Mouse (Mus musculus): ENCODE measurements around the gene Tmem219. TPM values are rescaled to one million over a fixed set of nuclear protein-coding genes. Genes with fewer than 3 reads are reported as not detected.

Tmem219 gene
- polyA plus RNA-seq, 1 experiment from 2014 or later = 20.0 TPM

DNA sequence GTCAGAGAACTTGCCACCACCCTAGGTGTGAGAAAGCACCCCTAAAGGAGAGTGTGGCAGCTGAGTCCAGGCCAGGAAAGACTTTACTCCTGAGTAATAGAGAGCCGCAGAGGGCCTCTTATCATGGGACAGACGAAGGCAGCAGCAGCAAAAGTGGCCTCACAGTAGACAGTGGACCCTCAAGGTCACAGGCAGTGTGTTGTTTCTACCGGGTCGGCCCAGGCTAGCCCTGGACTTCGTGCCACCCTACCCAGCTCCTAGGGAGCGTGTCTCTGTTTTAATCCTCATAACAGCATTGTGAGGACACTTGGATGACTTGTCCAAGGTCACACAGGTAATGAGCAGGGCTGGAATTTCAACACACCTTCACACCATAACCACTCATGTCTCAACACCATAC is 72.6 kb downstream of the Tmem219 start:
- 98% methylated on average over 6 of the region's 6 CpGs for WGBS

DNA sequence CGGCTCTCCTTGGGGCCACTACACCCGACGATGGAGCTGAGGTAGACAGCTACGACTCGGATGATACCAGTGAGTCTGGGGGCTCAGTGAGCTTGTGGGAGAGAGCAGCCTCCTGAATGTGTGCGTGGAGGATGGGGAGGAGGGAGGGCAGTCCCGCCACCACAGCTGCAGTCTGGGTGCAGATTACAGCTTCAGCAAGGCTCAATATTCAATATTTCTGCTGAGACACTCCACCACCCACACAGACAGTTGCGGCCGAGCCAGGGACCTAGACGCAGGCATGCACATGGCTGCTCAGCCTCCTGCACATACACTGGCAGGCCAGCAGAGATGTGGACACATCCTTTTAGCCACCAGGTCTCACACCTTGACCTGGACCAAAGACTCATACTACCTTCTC is 73.9 kb downstream of the Tmem219 start:
- DNase-seq (ENCODE audit: low spot score) (no peak), ATAC-seq (ENCODE audit: insufficient read depth, low FRiP score, low TSS enrichment) (no peak)
- Histone ChIP-seq H3K36me3 (ENCODE audit: control insufficient read depth, insufficient read depth, low read length) (peaks cover 9% of the 10 kb centered on the region), H3K4me3 (ENCODE audit: low read depth, low read length) (peak overlapping the region; percentile 60; the same call in 1 of the 2 replicates), H3K4me2 (ENCODE audit: low read depth) (peak overlapping the region; percentile 100), H3K4me1 (ENCODE audit: control insufficient read depth, insufficient read depth, low read length) (peaks cover 12% of the 10 kb centered on the region), H3K27me3 (ENCODE audit: control insufficient read depth, insufficient read depth, low read length) (peaks cover 15% of the 10 kb centered on the region), H3K9ac (ENCODE audit: low read length) (peak overlapping the region; percentile 65), H3K27ac (ENCODE audit: low read depth, low read length) (no peak overlapping the region), H3K9me3 (ENCODE audit: control insufficient read depth, low read length) (no peaks in the 10 kb centered on the region)
- WGBS = 22% methylated on average over 10 of the region's 10 CpGs

More for the DNA sequence above, 72.6 kb downstream of the Tmem219 start:
- H3K27me3 ChIP-seq (ENCODE audit: control insufficient read depth, insufficient read depth, low read length) = peaks cover 15% of the 10 kb centered on the region
- H3K4me3 ChIP-seq (ENCODE audit: low read depth, low read length) = no peak overlapping the region
- peaks cover 9% of the 10 kb centered on the region for H3K36me3 ChIP-seq (ENCODE audit: control insufficient read depth, insufficient read depth, low read length)
- DNase-seq (ENCODE audit: low spot score) (no peak), ATAC-seq (ENCODE audit: insufficient read depth, low FRiP score, low TSS enrichment) (no peak)
- no peak overlapping the region for H3K9ac ChIP-seq (ENCODE audit: low read length)
- no peak overlapping the region for H3K4me2 ChIP-seq (ENCODE audit: low read depth)
- no peaks in the 10 kb centered on the region for H3K9me3 ChIP-seq (ENCODE audit: control insufficient read depth, low read length)
- peaks cover 12% of the 10 kb centered on the region for H3K4me1 ChIP-seq (ENCODE audit: control insufficient read depth, insufficient read depth, low read length)
- H3K27ac ChIP-seq (ENCODE audit: low read depth, low read length) = no peak overlapping the region

DNA sequence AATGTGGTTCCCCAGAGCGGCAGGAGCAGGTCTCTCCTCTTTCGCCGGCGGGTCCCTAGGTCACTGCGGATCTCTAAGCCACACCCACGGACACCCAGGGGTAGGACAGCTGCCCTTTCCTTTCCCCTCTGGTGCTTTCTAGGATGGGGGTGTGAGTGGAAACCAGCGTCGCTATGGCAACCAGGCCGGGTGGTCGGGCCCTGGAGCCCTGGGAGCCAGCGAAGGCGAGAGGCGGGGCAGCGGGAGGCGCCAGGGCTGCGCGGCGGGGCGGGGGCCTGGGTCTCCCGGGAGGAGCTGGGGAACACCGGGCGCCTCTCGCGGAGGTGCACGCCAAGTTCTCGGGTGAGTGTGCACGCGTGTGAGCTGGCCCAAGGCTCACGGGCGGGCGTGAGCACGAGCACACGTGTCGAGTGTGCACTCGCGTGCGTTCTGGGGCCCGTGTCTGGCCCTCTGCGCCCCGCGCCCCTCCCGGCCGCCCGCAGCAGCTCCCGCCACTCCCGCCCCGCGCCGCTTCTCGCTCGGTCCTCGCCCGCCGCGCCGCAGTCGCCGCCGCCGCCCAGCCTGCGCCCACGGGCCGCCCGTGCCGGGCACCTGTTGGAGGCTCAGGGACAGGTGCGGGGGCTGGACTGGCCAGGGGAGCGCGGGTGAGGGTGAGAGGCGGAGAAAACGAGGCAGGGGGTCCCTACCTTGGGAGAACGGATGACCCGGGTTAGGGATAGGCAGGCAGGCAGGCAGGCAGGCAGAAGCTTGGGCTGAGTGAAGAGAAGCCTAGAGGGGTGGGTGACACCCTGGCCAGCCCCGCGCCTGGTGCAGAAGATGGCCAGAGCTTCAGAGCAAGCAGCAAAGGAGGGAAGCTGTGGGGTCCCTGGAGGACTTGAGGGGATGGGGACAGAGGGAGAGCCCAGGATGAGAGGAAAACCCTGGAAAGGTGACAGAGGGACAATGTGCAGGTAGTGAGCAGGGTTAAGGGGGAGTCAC is 75.0 kb downstream of the Tmem219 start:
- Histone ChIP-seq H3K9me3 (ENCODE audit: control insufficient read depth, low read length) (no peaks in the 10 kb centered on the region), H3K27me3 (ENCODE audit: control insufficient read depth, insufficient read depth, low read length) (peaks cover 15% of the 10 kb centered on the region), H3K4me1 (ENCODE audit: control insufficient read depth, insufficient read depth, low read length) (peaks cover 12% of the 10 kb centered on the region), H3K4me2 (ENCODE audit: low read depth) (peak overlapping the region; percentile 100), H3K27ac (ENCODE audit: low read depth, low read length) (no peak overlapping the region), H3K36me3 (ENCODE audit: control insufficient read depth, insufficient read depth, low read length) (peaks cover 6% of the 10 kb centered on the region; the same call in 1 of the 2 replicates), H3K9ac (ENCODE audit: low read length) (peak overlapping the region; percentile 65), H3K4me3 (ENCODE audit: low read depth, low read length) (peak overlapping the region; percentile 60)
- ATAC-seq (ENCODE audit: insufficient read depth, low FRiP score, low TSS enrichment) = peak; percentile 56
- DNase-seq (ENCODE audit: low spot score) = peak; percentile 75
- WGBS = under 1% methylated on average over 48 of the region's 74 CpGs

DNA sequence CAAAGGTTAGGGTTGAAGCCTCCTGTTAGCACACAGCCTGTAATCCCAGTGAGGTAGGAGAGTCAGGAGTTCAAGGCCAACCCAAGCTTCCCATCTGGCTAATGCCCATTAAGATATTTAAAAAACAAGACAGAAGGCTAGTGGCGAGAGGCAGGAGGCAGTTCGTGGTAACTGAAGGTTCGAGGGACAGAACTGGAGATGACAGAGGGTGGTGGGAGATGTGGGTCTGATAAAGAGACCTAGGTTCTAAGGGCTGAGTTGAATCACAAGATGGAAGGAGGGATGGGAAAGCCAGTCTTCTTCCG is 75.6 kb downstream of the Tmem219 start, which contains the start of gene Doc2a:
TSS of gene Doc2a (plus strand) at position 301 of the 305 bp plus-strand sequence.
- 16% methylated on average over 4 of the region's 4 CpGs for WGBS
- no peak for ATAC-seq (ENCODE audit: insufficient read depth, low FRiP score, low TSS enrichment)
- DNase-seq (ENCODE audit: low spot score) = no peak

DNA sequence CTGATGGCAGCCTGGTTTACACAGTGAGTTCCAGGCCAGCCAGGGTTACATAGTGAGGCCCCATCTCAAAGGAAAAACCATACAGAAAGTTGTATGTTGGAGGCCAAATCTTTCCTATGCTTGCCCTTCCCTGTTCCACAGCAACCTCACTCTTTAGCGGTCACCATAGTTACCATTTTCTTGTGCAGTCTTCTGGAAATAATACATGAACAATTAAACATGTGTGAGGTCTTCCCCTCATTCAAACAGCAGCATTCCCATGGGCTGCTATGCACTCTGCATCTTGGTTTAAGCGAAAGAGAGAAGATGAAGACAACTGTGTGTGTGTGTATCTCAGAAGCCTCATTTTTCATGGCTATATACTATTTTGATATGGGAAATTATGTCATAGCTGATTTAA is 77.2 kb downstream of the Tmem219 start:
- Histone ChIP-seq H3K9me3 (ENCODE audit: control insufficient read depth, low read length) (no peaks in the 10 kb centered on the region), H3K27me3 (ENCODE audit: control insufficient read depth, insufficient read depth, low read length) (peaks cover 15% of the 10 kb centered on the region), H3K4me3 (ENCODE audit: low read depth, low read length) (no peak overlapping the region), H3K4me2 (ENCODE audit: low read depth) (no peak overlapping the region), H3K27ac (ENCODE audit: low read depth, low read length) (no peak overlapping the region), H3K4me1 (ENCODE audit: control insufficient read depth, insufficient read depth, low read length) (peaks cover 12% of the 10 kb centered on the region), H3K9ac (ENCODE audit: low read length) (no peak overlapping the region), H3K36me3 (ENCODE audit: control insufficient read depth, insufficient read depth, low read length) (no peaks in the 10 kb centered on the region)
- no peak for ATAC-seq (ENCODE audit: insufficient read depth, low FRiP score, low TSS enrichment)
- no peak for DNase-seq (ENCODE audit: low spot score)
- 59% methylated on average over 2 of the region's 2 CpGs for WGBS

More for the DNA sequence above, 75.6 kb downstream of the Tmem219 start, which contains the start of gene Doc2a:
- Histone ChIP-seq H3K36me3 (ENCODE audit: control insufficient read depth, insufficient read depth, low read length) (0 out of 2 replicates have a peak, but pooled peaks cover 3% of the 10 kb centered on the region), H3K4me3 (ENCODE audit: low read depth, low read length) (peak within 1 kb of the TSS; percentile 60), H3K9ac (ENCODE audit: low read length) (peak within 1 kb of the TSS; percentile 65), H3K4me1 (ENCODE audit: control insufficient read depth, insufficient read depth, low read length) (peaks cover 12% of the 10 kb centered on the region), H3K27me3 (ENCODE audit: control insufficient read depth, insufficient read depth, low read length) (peaks cover 15% of the 10 kb centered on the region), H3K9me3 (ENCODE audit: control insufficient read depth, low read length) (no peaks in the 10 kb centered on the region), H3K4me2 (ENCODE audit: low read depth) (peak within 1 kb of the TSS; percentile 100), H3K27ac (ENCODE audit: low read depth, low read length) (no peak within 1 kb of the TSS)

DNA sequence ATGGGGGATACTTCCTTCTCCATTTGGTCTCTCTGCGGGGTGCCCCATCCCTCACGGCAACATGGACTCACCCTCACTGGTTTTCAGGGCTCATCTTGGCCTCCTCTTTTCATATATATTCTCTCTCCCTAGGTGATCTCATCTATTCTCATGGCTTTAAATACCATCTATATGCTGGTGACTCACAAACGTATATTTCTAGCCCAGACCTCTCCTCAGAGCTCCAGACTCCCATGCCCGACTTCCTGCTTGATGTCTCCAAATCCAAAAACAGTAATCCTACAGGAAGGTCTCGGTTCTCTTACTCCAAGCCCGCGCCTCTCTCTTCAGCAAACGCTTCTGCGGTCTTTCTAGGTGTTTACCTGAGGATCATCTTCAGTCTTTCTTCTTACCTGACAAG is 79.4 kb downstream of the Tmem219 start:
- H3K9ac ChIP-seq (ENCODE audit: low read length) = no peak overlapping the region
- 88% methylated on average over 9 of the region's 9 CpGs for WGBS
- no peak for ATAC-seq (ENCODE audit: insufficient read depth, low FRiP score, low TSS enrichment)
- H3K27ac ChIP-seq (ENCODE audit: low read depth, low read length) = no peak overlapping the region
- peaks cover 7% of the 10 kb centered on the region for H3K4me1 ChIP-seq (ENCODE audit: control insufficient read depth, insufficient read depth, low read length)
- H3K4me3 ChIP-seq (ENCODE audit: low read depth, low read length) = no peak overlapping the region
- H3K9me3 ChIP-seq (ENCODE audit: control insufficient read depth, low read length) = no peaks in the 10 kb centered on the region
- DNase-seq (ENCODE audit: low spot score) = no peak
- no peak overlapping the region for H3K4me2 ChIP-seq (ENCODE audit: low read depth)
- H3K36me3 ChIP-seq (ENCODE audit: control insufficient read depth, insufficient read depth, low read length) = no peaks in the 10 kb centered on the region
- peaks cover 2% of the 10 kb centered on the region; the same call in 1 of the 2 replicates for H3K27me3 ChIP-seq (ENCODE audit: control insufficient read depth, insufficient read depth, low read length)

Other genes with a start within 250 kb of the Tmem219 start
- not detected in 2 replicates for gene Sult1a1, start 246.5 kb downstream of the Tmem219 start, polyA plus RNA-seq (2014; fragmentation: Nextera tagmentation; extraction: Ambion mirVana)
- gene Bola2, start 227.5 kb downstream of the Tmem219 start, polyA plus RNA-seq (2014; fragmentation: Nextera tagmentation; extraction: Ambion mirVana) = 159 and 165 TPM in 2 replicates
- 10.6 and 11.7 TPM in 2 replicates for gene Slx1b, start 227.1 kb downstream of the Tmem219 start, polyA plus RNA-seq (2014; fragmentation: Nextera tagmentation; extraction: Ambion mirVana)
- 50.6 and 52.5 TPM in 2 replicates for gene Coro1a, start 215.1 kb downstream of the Tmem219 start, polyA plus RNA-seq (2014; fragmentation: Nextera tagmentation; extraction: Ambion mirVana)
- 55.3 and 58.0 TPM in 2 replicates for gene Mapk3, start 163.3 kb downstream of the Tmem219 start, polyA plus RNA-seq (2014; fragmentation: Nextera tagmentation; extraction: Ambion mirVana)
- 1.2 and 1.5 TPM in 2 replicates for gene Gdpd3, start 156.6 kb downstream of the Tmem219 start, polyA plus RNA-seq (2014; fragmentation: Nextera tagmentation; extraction: Ambion mirVana)
- gene Ypel3, start 146.0 kb downstream of the Tmem219 start, polyA plus RNA-seq (2014; fragmentation: Nextera tagmentation; extraction: Ambion mirVana) = 115 and 121 TPM in 2 replicates
- 0.38 and 0.64 TPM in 2 replicates for gene Tbx6, start 141.4 kb downstream of the Tmem219 start, polyA plus RNA-seq (2014; fragmentation: Nextera tagmentation; extraction: Ambion mirVana)
- 318 and 344 TPM in 2 replicates for gene Ppp4c, start 130.4 kb downstream of the Tmem219 start, polyA plus RNA-seq (2014; fragmentation: Nextera tagmentation; extraction: Ambion mirVana)
- 14.3 and 14.4 TPM in 2 replicates for gene Fam57b, start 125.2 kb downstream of the Tmem219 start, polyA plus RNA-seq (2014; fragmentation: Nextera tagmentation; extraction: Ambion mirVana)
- gene 4930451I11Rik, start 91.3 kb downstream of the Tmem219 start, polyA plus RNA-seq (2014; fragmentation: Nextera tagmentation; extraction: Ambion mirVana) = not detected in 2 replicates
- 4.4 and 5.6 TPM in 2 replicates for gene Doc2a, start 75.5 kb downstream of the Tmem219 start, polyA plus RNA-seq (2014; fragmentation: Nextera tagmentation; extraction: Ambion mirVana)
- 21.0 and 23.4 TPM in 2 replicates for gene Hirip3, start 60.9 kb downstream of the Tmem219 start, polyA plus RNA-seq (2014; fragmentation: Nextera tagmentation; extraction: Ambion mirVana)
- 91.8 and 96.3 TPM in 2 replicates for gene Ino80e, start 60.5 kb downstream of the Tmem219 start, polyA plus RNA-seq (2014; fragmentation: Nextera tagmentation; extraction: Ambion mirVana)
- 33.2 and 34.0 TPM in 2 replicates for gene Taok2, start 38.2 kb downstream of the Tmem219 start, polyA plus RNA-seq (2014; fragmentation: Nextera tagmentation; extraction: Ambion mirVana)
- 33.4 and 35.6 TPM in 2 replicates for gene Kctd13, start 6.0 kb upstream of the Tmem219 start, polyA plus RNA-seq (2014; fragmentation: Nextera tagmentation; extraction: Ambion mirVana)
- 0.82 and 0.87 TPM in 2 replicates for gene Asphd1, start 26.7 kb upstream of the Tmem219 start, polyA plus RNA-seq (2014; fragmentation: Nextera tagmentation; extraction: Ambion mirVana)
- 10.0 and 13.5 TPM in 2 replicates for gene Sez6l2, start 27.6 kb upstream of the Tmem219 start, polyA plus RNA-seq (2014; fragmentation: Nextera tagmentation; extraction: Ambion mirVana)
- gene Cdipt, start 53.0 kb upstream of the Tmem219 start, polyA plus RNA-seq (2014; fragmentation: Nextera tagmentation; extraction: Ambion mirVana) = 79.1 and 80.3 TPM in 2 replicates
- 0.47 and 1.1 TPM in 2 replicates for gene Cdiptos, start 53.2 kb upstream of the Tmem219 start, polyA plus RNA-seq (2014; fragmentation: Nextera tagmentation; extraction: Ambion mirVana)
- gene Mvp, start 91.7 kb upstream of the Tmem219 start, polyA plus RNA-seq (2014; fragmentation: Nextera tagmentation; extraction: Ambion mirVana) = 3.0 and 4.2 TPM in 2 replicates
- gene Pagr1b, start 93.6 kb upstream of the Tmem219 start, polyA plus RNA-seq (2014; fragmentation: Nextera tagmentation; extraction: Ambion mirVana) = 1.1 TPM in 1 of 2 replicates, not detected in the other
- 99.6 and 105 TPM in 2 replicates for gene Pagr1a, start 94.4 kb upstream of the Tmem219 start, polyA plus RNA-seq (2014; fragmentation: Nextera tagmentation; extraction: Ambion mirVana)
- 14.3 and 19.4 TPM in 2 replicates for gene Gm42742, start 98.2 kb upstream of the Tmem219 start, polyA plus RNA-seq (2014; fragmentation: Nextera tagmentation; extraction: Ambion mirVana)
- gene Prrt2, start 98.3 kb upstream of the Tmem219 start, polyA plus RNA-seq (2014; fragmentation: Nextera tagmentation; extraction: Ambion mirVana) = 6.2 and 6.9 TPM in 2 replicates
- 90.8 and 94.5 TPM in 2 replicates for gene Maz, start 104.1 kb upstream of the Tmem219 start, polyA plus RNA-seq (2014; fragmentation: Nextera tagmentation; extraction: Ambion mirVana)
- gene Kif22, start 119.6 kb upstream of the Tmem219 start, polyA plus RNA-seq (2014; fragmentation: Nextera tagmentation; extraction: Ambion mirVana) = 156 and 168 TPM in 2 replicates
- not detected in 2 replicates for gene Zg16, start 164.4 kb upstream of the Tmem219 start, polyA plus RNA-seq (2014; fragmentation: Nextera tagmentation; extraction: Ambion mirVana)
- 1.0 and 1.1 TPM in 2 replicates for gene AI467606, start 168.4 kb upstream of the Tmem219 start, polyA plus RNA-seq (2014; fragmentation: Nextera tagmentation; extraction: Ambion mirVana)
- 1.8 and 2.0 TPM in 2 replicates for gene Qprt, start 199.3 kb upstream of the Tmem219 start, polyA plus RNA-seq (2014; fragmentation: Nextera tagmentation; extraction: Ambion mirVana)
- 0.27 TPM in 1 of 2 replicates, not detected in the other for gene Spn, start 214.9 kb upstream of the Tmem219 start, polyA plus RNA-seq (2014; fragmentation: Nextera tagmentation; extraction: Ambion mirVana)